Mouse (Mus musculus) mouse trophoblast stem cell (cell line): ENCODE data around the gene Tctn3.
"Not testable (repeated sequence)": the region's sequence is repeated elsewhere in the genome, so short reads cannot be mapped to it uniquely, and the experiment has no call there.

Source experiments
- in situ Hi-C, 2 experiments: fragments of 300-500 bp; cut with MseI, MboI; formaldehyde crosslinking; loops; 2 replicates in 1 of 2; 3 replicates in 1 of 2; pipeline ENCODE4 v1.15.1; 2025

Tctn3 gene

DNA sequence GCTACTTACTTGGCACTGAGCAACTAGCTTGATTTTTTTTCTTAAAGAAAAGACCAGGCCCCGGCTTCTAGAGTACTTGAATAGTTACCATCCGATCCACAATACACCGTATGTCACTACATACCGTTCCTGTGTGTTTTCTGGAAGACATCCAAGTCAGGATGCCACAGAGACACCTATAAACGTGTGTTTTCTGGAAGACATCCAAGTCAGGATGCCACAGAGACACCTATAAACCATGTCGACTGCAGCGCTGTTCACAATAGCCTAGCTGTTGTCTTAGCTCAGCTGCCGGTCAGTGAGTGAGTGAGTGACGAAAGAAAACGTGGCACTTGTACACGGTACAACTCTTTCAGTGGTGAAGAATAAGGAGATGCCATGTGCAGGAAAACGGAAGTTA lies 13.9 kb upstream of the Tctn3 start:
- in situ Hi-C loops: no loop called here

DNA sequence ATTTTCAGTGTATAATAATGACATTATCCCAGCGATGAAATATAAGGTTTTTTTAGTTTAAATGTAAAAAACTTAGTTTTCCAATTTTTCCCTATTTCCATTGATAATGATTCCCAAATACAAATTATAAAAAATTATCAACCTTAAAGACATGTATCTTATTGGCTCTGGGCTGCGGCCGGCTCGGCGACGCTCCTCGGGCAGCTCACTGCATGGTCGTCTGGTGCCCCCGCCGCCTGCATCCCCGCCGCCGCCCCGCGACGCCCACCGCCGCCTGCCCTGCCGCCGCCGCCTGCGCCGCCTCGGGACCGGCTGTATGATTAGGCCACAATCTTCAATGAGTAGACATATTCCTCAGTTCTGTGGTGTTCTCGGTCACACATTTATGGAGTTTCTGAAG lies 9.6 kb upstream of the Tctn3 start:
- in situ Hi-C loops: not testable (repeated sequence)

DNA sequence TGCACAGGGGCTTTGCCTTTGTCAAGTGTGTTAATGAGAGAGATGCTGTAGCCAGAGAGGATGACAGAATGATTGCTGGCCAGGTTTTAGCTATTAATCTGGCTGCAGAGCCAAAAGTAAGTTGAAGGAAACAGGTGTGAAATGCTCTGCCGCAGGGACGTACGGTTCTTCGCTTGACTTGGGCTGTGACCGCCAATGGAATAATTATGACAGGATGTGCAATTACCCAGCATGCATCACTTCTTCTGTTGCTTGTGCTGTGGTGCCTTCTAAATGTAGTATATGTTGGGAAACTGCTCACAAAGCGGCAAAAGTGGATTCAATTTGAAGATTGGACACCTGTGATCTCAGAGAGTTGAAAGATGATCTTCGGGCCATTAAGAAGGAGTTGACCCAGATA lies 4.0 kb upstream of the Tctn3 start:
- in situ Hi-C loops: loop anchor here in 1 of 2 experiments (5.0 kb wide), 1 partner anchor 106 kb away; no protein-coding TSS in a partner anchor

- in situ Hi-C loops: loop anchor here (5.0 kb wide), 1 partner anchor 107 kb away; no protein-coding TSS in a partner anchor
Observed at GRCm38 (mm10) chr19:40614811-40615210, 2.8 kb upstream of the Tctn3 start.

- in situ Hi-C loops: no loop called here
Observed at GRCm38 (mm10) chr19:40607676-40608075, 4.4 kb downstream of the Tctn3 start.

GRCm38 (mm10) chr19:40605189-40605588 lies 6.8 kb downstream of the Tctn3 start:
- in situ Hi-C loops: no loop called here

DNA sequence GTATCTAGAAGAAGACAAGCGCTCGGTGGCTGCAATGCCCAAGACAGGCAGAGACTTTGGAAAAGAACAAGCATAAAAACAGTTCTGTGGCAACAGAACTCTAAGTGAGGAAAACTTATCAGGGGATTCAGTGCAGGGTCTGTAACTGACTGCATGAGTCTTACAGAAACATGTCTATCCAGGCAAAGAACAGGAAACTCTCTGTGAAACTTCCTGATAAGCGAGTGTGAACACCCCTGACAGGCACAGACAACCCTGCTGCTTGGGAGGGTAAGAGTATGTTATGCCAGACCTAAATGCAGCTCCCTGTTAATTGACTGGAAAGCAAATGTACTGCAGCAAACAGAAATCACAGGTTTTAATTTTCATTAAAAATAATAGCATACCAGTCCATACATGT lies 10.2 kb downstream of the Tctn3 start:
- in situ Hi-C loops: no loop called here

GRCm38 (mm10) chr19:40600846-40601245 lies 11.2 kb downstream of the Tctn3 start:
- in situ Hi-C loops: not testable (repeated sequence)

DNA sequence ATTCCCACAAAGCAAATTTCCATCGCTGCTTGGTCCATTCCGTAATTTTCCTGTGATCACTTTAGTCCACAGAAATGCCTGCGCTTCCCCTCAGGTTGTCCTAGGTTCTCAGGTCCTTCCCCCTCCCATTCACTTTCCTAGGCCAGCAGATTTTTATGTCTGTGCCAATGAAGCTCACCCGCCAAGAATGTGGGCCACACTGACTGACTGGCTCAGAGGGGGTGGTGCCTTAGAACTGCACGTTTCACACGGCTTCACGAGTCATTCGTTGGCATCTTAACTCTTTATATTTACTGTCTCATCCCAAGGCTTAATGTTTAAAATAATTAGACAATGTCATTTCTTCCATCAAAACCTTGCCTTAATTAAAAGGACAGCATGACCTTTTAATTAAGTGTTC lies 16.2 kb downstream of the Tctn3 start:
- in situ Hi-C loops: no loop called here

GRCm38 (mm10) chr19:40595231-40595630 lies 16.8 kb downstream of the Tctn3 start:
- in situ Hi-C loops: no loop called here

DNA sequence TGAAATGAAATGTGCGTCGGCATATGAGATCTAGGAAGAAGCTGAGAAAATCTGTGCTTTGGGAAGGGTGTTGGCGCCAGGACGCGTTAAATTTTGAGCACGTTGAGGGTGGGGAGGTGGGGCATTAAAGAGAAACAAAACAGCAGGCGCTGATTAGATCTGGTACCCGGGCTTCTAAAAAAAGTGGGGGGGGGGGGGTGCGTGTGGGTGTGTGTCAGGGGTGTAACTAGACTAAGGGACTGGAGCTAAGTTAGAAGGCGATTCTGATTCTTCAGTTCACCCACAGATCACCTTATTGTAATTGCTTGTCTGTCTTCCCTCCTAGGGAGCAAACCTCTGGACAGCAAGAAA lies 22.5 kb downstream of the Tctn3 start:
- in situ Hi-C loops: no loop called here

DNA sequence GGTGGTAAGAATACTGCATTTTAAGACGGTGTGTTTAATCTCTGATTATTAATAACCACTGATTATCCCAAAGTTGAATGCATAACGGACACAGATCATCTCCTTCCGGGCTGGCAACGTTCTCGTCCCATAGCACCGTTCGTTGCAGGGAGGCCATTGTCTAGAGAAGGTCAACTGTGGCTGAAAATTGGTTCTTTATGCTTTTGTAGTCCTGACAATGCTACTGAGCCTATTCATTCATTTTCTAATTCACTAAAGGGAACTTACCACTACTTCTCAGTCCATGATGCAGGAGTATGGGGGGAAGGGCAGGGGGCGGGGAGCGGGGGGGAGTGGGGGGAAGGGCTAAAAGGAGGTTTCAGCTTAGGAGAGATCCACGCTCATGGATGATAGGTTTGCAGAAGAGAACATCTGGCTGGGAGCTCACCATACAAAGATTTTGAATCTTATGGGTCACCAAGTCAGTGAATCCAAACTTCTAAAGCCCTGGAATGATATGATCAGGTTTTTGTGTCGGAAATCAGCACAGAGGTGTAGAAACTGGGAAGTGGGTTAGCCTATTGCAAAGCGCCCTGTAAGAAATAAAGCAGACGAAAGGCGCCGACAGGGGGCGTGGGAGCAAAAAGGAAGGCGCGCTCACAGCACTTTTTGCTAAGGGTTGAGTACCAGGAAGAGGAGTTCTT lies 23.0 kb downstream of the Tctn3 start:
- in situ Hi-C loops: no loop called here

DNA sequence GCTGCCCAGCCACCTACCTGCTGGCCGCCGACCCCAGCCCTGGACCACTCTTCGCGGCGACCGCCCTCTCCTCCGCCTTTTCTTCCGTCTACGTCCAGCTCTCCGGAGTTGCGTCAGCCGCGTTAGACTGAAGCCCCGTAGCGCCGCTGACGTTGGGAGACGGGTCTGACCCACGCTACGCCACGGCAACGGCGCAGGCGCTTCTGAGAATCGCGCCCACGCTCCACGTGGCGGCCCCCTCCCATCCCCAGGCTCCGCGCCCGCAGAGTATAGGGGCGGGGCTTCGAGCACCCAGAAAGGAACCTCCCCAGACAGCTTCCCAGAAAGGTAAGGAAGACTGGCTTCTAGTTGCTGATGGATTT lies 23.8 kb downstream of the Tctn3 start, which contains the start of gene Aldh18a1:
Gene Aldh18a1 (minus strand): TSS at position 171 of the 362 bp plus-strand sequence.
- in situ Hi-C loops: no loop called here

- in situ Hi-C loops: no loop called here
Observed at GRCm38 (mm10) chr19:40587491-40588292, 24.3 kb downstream of the Tctn3 start.

GRCm38 (mm10) chr19:40586908-40587307 lies 25.1 kb downstream of the Tctn3 start:
- in situ Hi-C loops: no loop called here

- in situ Hi-C loops: no loop called here
Observed at GRCm38 (mm10) chr19:40581662-40582061, 30.4 kb downstream of the Tctn3 start.

DNA sequence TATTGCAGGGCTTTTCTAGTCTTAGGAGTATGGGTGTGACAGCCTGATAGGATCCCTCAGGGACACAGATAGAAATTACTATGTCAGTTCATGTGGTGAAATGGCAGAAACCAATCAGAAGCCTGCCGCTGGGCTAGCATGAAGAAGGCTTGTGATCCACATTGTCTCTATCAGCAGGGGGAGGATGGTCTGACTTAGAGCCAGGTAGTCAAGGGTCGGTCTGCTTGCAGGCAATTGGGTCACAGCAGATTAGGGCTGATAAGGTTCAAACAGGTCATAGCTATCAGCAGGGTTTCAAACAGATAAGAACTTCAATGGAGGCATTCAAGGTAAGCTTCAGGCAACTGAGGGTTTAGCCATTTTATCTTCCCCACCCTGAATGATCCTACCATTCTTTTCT lies 31.1 kb downstream of the Tctn3 start:
- in situ Hi-C loops: no loop called here

DNA sequence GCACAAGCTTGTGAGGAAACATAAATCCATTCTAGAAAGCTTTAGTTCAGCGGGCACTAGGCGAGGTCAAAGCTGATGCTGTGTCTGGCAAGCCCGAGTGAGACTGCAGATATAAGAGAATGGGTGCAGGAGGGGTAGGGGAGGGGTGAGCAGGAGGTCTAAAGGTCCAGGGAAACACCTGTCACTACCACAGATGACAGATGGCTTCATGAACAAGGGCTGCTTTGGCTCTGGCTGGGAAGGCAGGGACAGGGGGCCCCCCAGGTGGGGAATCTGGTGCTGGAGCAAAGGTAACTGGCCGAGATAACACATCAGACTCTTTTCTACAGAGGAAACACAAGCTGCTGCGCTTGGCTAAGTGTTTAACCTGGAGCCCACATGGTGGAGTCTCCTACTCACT lies 36.6 kb downstream of the Tctn3 start:
- in situ Hi-C loops: no loop called here

- in situ Hi-C loops: no loop called here
Observed at GRCm38 (mm10) chr19:40570726-40571125, 41.3 kb downstream of the Tctn3 start.

DNA sequence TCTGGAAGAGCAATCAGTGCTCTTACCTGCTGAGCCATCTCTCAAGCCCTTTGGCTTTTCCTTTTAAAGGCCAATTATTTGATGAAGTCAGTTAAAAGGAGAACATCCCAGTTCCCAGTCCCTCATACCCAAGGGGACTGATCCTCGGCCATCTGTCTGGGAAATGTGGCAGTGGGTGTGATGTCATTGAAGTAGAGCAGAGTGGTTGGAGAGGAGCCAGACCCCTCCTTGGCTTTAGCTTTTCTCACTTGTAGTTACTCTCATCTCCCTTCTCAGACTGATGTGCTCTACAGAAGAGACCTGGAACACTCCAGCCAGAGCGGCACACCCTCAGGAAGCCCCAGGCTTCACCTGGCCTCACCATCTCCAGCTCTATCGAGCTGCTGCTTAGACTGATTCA lies 44.4 kb downstream of the Tctn3 start:
- in situ Hi-C loops: no loop called here

GRCm38 (mm10) chr19:40563880-40564645 lies 48.0 kb downstream of the Tctn3 start:
- in situ Hi-C loops: no loop called here

GRCm38 (mm10) chr19:40561521-40561920 lies 50.5 kb downstream of the Tctn3 start:
- in situ Hi-C loops: not testable (repeated sequence)
